Mouse (Mus musculus) intestine, embryonic 15.5 days (tissue): ENCODE measurements around the gene BC028528. TPM values are rescaled to one million over a fixed set of nuclear protein-coding genes. Genes with fewer than 3 reads are reported as not detected.
"Not testable (repeated sequence)": the region's sequence is repeated elsewhere in the genome, so short reads cannot be mapped to it uniquely, and the experiment has no call there.

ENCODE experiments used
- ATAC-seq: fragments of 200-750 bp; cut with Nextera tagmentation; 2 replicates; pipeline ENCODE4 v1.8.0; 2017; ENCODE audit warnings: moderate TSS enrichment, moderate library complexity
- H3K27ac ChIP-seq: fragments of 300-500 bp; sonication (generic); 2 replicates; pipeline ENCODE4 v1.5.1; 2015; ENCODE audit warnings: mild to moderate bottlenecking, inconsistent platforms
- H3K27me3 ChIP-seq: fragments of 300-500 bp; sonication (generic); replicated peaks from 2 replicates; pipeline ENCODE4 v1.6.1; 2015; ENCODE audit warnings: inconsistent platforms
- H3K36me3 ChIP-seq: fragments of 300-500 bp; sonication (generic); 2 replicates; pipeline ENCODE4 v1.6.1; 2015; ENCODE audit warnings: inconsistent platforms
- H3K4me1 ChIP-seq: fragments of 300-500 bp; sonication (generic); replicated peaks from 2 replicates; pipeline ENCODE4 v1.6.1; 2015; ENCODE audit warnings: inconsistent platforms
- H3K4me2 ChIP-seq: fragments of 300-500 bp; sonication (generic); replicated peaks from 2 replicates; pipeline ENCODE4 v1.6.1; 2015; ENCODE audit warnings: mild to moderate bottlenecking, inconsistent platforms
- H3K4me3 ChIP-seq: fragments of 300-500 bp; sonication (generic); replicated peaks from 2 replicates; pipeline ENCODE4 v1.5.1; 2015; ENCODE audit warnings: inconsistent platforms
- H3K9ac ChIP-seq: fragments of 300-500 bp; sonication (generic); 2 replicates; pipeline ENCODE4 v1.6.1; 2015; ENCODE audit warnings: inconsistent platforms
- H3K9me3 ChIP-seq: fragments of 300-500 bp; sonication (generic); 2 replicates; pipeline ENCODE4 v1.6.1; 2016; ENCODE audit warnings: inconsistent platforms
- WGBS: fragments of 180-500 bp; shearing (Covaris S2); methylation state at CpG from one replicate; pipeline ENCODE4 v1.1.7; 2015; 5-methylcytosine and 5-hydroxymethylcytosine counted together
- polyA plus RNA-seq: library from polyadenylated mRNA; unstranded; fragments of >200 nt; fragmentation: Nextera tagmentation; extraction: Ambion mirVana; gene quantifications from 2 replicates; pipeline ENCODE4 v1.2.1, GENCODE M21; 2015

The BC028528 gene
- polyA plus RNA-seq, 1 experiment from 2014 or later = 21.3 TPM

DNA sequence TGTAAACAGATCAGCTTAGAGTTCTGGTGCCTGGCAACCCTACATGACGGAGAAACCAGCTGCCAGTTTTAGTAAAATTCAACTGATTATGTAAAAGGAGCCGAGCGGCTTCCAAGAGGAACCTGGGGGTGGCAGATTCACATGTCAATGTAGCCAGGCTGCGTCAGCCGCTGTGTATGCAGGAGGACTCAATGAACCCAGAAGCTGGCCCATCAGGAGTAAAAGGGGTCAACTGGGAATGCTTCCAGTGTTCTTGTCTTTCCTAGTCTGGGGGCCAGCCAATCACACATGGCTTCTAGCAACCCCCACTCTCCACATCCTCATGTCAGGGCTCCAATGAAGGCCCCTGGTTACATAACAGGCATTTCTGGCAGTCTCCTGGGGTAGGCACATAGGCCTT is 26.8 kb downstream of the BC028528 start:
- Histone ChIP-seq H3K9ac (no peak overlapping the region), H3K4me3 (no peak overlapping the region), H3K27ac (no peak overlapping the region), H3K36me3 (peaks cover 11% of the 10 kb centered on the region; the same call in 1 of the 2 replicates), H3K4me1 (no peaks in the 10 kb centered on the region), H3K27me3 (no peaks in the 10 kb centered on the region), H3K4me2 (no peak overlapping the region), H3K9me3 (no peaks in the 10 kb centered on the region)
- no peak for ATAC-seq
- WGBS = 85% methylated on average over 5 of the region's 5 CpGs

- no peak overlapping the region for H3K4me2 ChIP-seq
- no peak overlapping the region for H3K9ac ChIP-seq
- H3K27ac ChIP-seq = no peak overlapping the region
- no peaks in the 10 kb centered on the region for H3K9me3 ChIP-seq
- H3K36me3 ChIP-seq = peaks cover 11% of the 10 kb centered on the region; the same call in 1 of the 2 replicates
- H3K27me3 ChIP-seq = no peaks in the 10 kb centered on the region
- 81% methylated on average over 7 of the region's 7 CpGs for WGBS
- no peaks in the 10 kb centered on the region for H3K4me1 ChIP-seq
- no peak overlapping the region for H3K4me3 ChIP-seq
- no peak for ATAC-seq
These were observed 28.2 kb downstream of the BC028528 start for GRCm38 (mm10) chr3:95863578-95863977.

DNA sequence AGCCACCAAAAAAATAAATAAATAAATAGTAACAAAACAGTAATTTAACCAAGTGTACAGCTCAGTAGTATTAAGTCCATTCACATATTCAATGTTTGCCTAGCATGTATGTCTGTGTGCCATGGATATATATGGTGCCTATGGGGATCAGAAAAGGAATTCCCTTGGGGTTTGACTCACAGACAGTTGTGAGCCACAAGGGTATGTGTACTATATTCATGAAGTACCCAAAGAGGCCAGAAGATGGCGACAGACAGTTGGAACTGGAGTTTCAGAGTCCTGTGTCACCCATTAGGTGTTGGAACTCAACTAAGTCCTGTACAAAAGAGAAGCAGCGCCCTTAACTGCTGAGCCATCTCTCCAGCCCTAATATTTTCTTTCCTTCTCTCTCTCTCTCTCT is 30.0 kb downstream of the BC028528 start:
- 45% methylated on average over 2 of the region's 2 CpGs for WGBS
- no peak overlapping the region for H3K27ac ChIP-seq

GRCm38 (mm10) chr3:95861216-95861615 is 30.6 kb downstream of the BC028528 start:
- 73% methylated on average over 10 of the region's 10 CpGs for WGBS

More for the DNA sequence above, 30.0 kb downstream of the BC028528 start:
- ATAC-seq = peak; percentile 48; the same call in 1 of the 2 replicates
- Histone ChIP-seq H3K9ac (no peak overlapping the region), H3K27me3 (no peaks in the 10 kb centered on the region), H3K9me3 (no peaks in the 10 kb centered on the region), H3K4me3 (no peak overlapping the region), H3K36me3 (peaks cover 11% of the 10 kb centered on the region; the same call in 1 of the 2 replicates), H3K4me2 (no peak overlapping the region), H3K4me1 (no peaks in the 10 kb centered on the region)

GRCm38 (mm10) chr3:95860323-95860722 is 31.5 kb downstream of the BC028528 start:
- no peak overlapping the region for H3K4me3 ChIP-seq
- H3K27ac ChIP-seq = no peak overlapping the region
- 90% methylated on average over 3 of the region's 3 CpGs for WGBS
- H3K36me3 ChIP-seq = peaks cover 8% of the 10 kb centered on the region; the same call in 1 of the 2 replicates
- ATAC-seq = no peak
- no peaks in the 10 kb centered on the region for H3K9me3 ChIP-seq
- H3K4me2 ChIP-seq = no peak overlapping the region
- no peaks in the 10 kb centered on the region for H3K27me3 ChIP-seq
- H3K9ac ChIP-seq = no peak overlapping the region
- no peaks in the 10 kb centered on the region for H3K4me1 ChIP-seq

More at GRCm38 (mm10) chr3:95861216-95861615, 30.6 kb downstream of the BC028528 start:
- no peaks in the 10 kb centered on the region for H3K27me3 ChIP-seq
- H3K9ac ChIP-seq = no peak overlapping the region
- peaks cover 11% of the 10 kb centered on the region; the same call in 1 of the 2 replicates for H3K36me3 ChIP-seq
- H3K4me1 ChIP-seq = no peaks in the 10 kb centered on the region
- H3K4me2 ChIP-seq = no peak overlapping the region
- H3K4me3 ChIP-seq = no peak overlapping the region
- H3K9me3 ChIP-seq = no peaks in the 10 kb centered on the region
- no peak for ATAC-seq
- no peak overlapping the region for H3K27ac ChIP-seq

DNA sequence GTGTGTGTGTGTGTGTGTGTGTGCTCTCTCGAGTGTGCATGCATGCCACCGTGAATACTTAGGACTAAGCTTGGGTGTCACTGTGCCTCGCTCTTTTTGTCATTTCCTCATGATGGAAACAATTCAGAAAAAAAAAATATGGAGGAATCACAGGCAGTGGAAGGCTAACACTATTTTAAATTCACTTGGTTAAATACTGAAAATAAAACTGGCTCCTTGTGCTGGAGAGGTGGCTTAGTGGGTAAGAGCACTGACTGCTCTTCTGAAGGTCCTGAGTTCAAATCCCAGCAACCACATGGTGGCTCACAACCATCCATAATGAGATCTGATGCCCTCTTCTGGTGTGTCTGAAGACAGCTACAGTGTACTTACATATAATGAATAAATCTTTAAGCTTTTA is 33.5 kb downstream of the BC028528 start:
- not testable (repeated sequence) for H3K36me3 ChIP-seq, H3K9me3 ChIP-seq
- WGBS = 80% methylated on average over 3 of the region's 3 CpGs

GRCm38 (mm10) chr3:95857050-95857449 is 34.8 kb downstream of the BC028528 start:
- H3K4me3 ChIP-seq, ATAC-seq, H3K9ac ChIP-seq, H3K27me3 ChIP-seq, H3K36me3 ChIP-seq, H3K4me1 ChIP-seq, H3K9me3 ChIP-seq, H3K27ac ChIP-seq, H3K4me2 ChIP-seq: not testable (repeated sequence)
- 84% methylated on average over 1 of the region's 1 CpGs for WGBS

More for the DNA sequence above, 33.5 kb downstream of the BC028528 start:
- H3K4me3 ChIP-seq, H3K27ac ChIP-seq, H3K9ac ChIP-seq, H3K27me3 ChIP-seq, ATAC-seq, H3K4me2 ChIP-seq, H3K4me1 ChIP-seq: not testable (repeated sequence)

DNA sequence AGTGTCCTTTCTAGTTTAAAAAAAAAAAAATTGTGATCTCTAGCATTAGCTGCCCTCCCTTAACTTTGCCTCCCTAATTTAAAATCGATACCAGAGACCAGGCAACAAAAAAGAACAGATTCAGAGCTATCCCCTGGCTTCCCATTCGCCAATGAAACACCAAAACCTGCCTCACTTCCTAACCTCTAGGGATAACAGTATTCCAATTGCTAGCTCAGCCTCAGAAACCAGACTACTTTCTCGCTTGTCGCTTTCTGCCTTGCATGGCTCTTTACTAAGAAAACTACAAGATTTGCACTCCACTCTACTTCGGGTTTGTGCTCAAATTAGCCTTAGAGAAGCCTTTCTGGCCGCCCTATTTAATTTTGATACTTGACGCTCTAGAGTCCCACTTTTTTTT is 35.7 kb downstream of the BC028528 start:
- Histone ChIP-seq H3K36me3 (peaks cover 3% of the 10 kb centered on the region), H3K27me3 (no peaks in the 10 kb centered on the region), H3K27ac (peak overlapping the region; percentile 78), H3K9ac (peak overlapping the region; percentile 37), H3K9me3 (no peaks in the 10 kb centered on the region), H3K4me2 (peak overlapping the region; percentile 63), H3K4me3 (peak overlapping the region; percentile 82), H3K4me1 (no peaks in the 10 kb centered on the region)
- 24% methylated on average over 7 of the region's 7 CpGs for WGBS
- ATAC-seq = peak; percentile 57

DNA sequence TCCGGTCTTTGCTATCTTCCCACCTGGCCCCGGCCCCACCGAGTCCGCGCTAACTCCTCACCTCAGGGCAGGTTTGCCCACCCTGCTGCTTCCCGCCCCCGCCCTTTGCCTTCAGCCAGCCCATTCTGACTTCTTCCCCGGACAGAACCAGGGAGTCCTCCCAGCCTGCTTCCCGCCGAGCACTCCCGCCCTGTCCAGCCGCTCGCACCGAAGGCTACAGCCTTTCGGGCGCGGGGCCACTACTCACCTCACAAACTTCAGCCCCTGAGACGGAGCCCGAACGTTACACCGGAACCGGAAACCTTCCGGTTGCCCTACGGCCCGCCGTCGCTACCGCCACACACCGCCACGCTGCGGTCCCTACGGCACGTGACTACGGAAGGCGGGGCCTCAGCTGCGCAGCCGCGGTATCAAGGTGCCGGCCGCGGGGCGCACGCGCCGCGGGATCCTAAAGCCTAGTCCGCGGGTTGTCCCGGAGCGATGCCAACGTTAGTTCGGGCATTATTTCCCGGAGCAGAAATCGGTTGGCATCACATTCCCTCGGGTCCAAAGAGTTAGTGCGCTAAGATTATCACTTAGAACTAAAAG is 36.2 kb downstream of the BC028528 start, which contains the start of gene Prpf3:
Prpf3 (minus strand) TSS at position 384 of the 588 bp plus-strand sequence.
- H3K27ac ChIP-seq = peak within 1 kb of the TSS; percentile 78
- H3K9ac ChIP-seq = peak within 1 kb of the TSS; percentile 86
- H3K4me3 ChIP-seq = peak within 1 kb of the TSS; percentile 82
- H3K4me2 ChIP-seq = peak within 1 kb of the TSS; percentile 63
- no peaks in the 10 kb centered on the region for H3K4me1 ChIP-seq
- peak; percentile 99 for ATAC-seq
- peaks cover 6% of the 10 kb centered on the region for H3K36me3 ChIP-seq
- under 1% methylated on average over 56 of the region's 56 CpGs for WGBS
- no peaks in the 10 kb centered on the region for H3K9me3 ChIP-seq
- H3K27me3 ChIP-seq = no peaks in the 10 kb centered on the region

- ATAC-seq = no peak
- Histone ChIP-seq H3K9ac (no peak overlapping the region), H3K27ac (no peak overlapping the region), H3K4me1 (no peaks in the 10 kb centered on the region), H3K27me3 (no peaks in the 10 kb centered on the region), H3K4me3 (no peak overlapping the region), H3K36me3 (peaks cover 28% of the 10 kb centered on the region), H3K4me2 (no peak overlapping the region), H3K9me3 (no peaks in the 10 kb centered on the region)
- WGBS = 92% methylated on average over 8 of the region's 8 CpGs
These were observed 40.5 kb downstream of the BC028528 start for GRCm38 (mm10) chr3:95851317-95851716.

- H3K9me3 ChIP-seq = no peaks in the 10 kb centered on the region
- H3K27ac ChIP-seq = no peak overlapping the region
- 83% methylated on average over 4 of the region's 4 CpGs for WGBS
- peaks cover 34% of the 10 kb centered on the region for H3K36me3 ChIP-seq
- no peak overlapping the region for H3K9ac ChIP-seq
- no peaks in the 10 kb centered on the region for H3K27me3 ChIP-seq
- no peak for ATAC-seq
- H3K4me1 ChIP-seq = no peaks in the 10 kb centered on the region
- no peak overlapping the region for H3K4me2 ChIP-seq
- no peak overlapping the region for H3K4me3 ChIP-seq
These were observed 41.2 kb downstream of the BC028528 start for GRCm38 (mm10) chr3:95850611-95851010.

DNA sequence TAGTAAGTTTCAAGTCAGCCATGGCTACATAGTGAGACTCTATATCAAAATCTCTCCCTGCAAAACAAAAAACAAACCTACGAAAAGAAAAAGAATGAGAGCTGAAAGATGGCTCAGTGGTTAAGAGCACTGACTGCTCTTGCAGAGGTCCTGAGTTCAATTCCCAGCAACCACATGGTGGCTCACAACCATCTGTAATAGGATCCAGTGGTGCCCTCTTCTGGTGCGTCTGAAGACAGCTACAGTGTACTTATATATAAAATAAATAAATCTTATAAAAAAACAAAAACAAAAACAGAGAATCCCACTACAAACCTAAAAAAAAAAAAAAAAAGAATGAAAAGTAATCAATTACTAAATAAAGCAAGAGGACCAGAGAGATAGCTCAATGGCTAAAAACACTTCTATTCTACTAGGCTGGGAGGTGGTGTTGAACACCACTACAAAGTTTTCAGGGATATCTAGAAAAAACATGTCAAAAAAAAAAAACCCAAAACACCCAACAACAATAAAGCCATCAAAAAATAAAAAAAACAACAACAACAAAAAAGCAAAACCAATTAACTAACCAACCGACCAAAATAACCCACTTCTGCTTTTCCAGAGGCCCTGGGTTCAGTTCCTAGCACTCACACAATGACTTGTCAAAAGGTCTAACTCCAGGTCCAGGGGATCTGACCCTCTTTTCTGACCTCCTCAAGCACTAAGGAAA is 49.1 kb downstream of the BC028528 start:
- 93% methylated on average over 3 of the region's 3 CpGs for WGBS
- no peak for ATAC-seq

More for the DNA sequence above, 49.1 kb downstream of the BC028528 start:
- no peak overlapping the region for H3K4me3 ChIP-seq
- no peaks in the 10 kb centered on the region for H3K27me3 ChIP-seq
- H3K36me3 ChIP-seq = peaks cover 43% of the 10 kb centered on the region
- no peak overlapping the region for H3K27ac ChIP-seq
- no peaks in the 10 kb centered on the region for H3K9me3 ChIP-seq
- no peak overlapping the region for H3K9ac ChIP-seq
- no peak overlapping the region for H3K4me2 ChIP-seq
- H3K4me1 ChIP-seq = no peaks in the 10 kb centered on the region
